Mouse (Mus musculus): ENCODE measurements around the gene Mfap3. TPM values are rescaled to one million over a fixed set of nuclear protein-coding genes. Genes with fewer than 3 reads are reported as not detected.

The Mfap3 gene
- total RNA-seq, 2 experiments from 2014 or later: 20.4 to 24.9 TPM

GRCm38 (mm10) chr11:57568950-57569490 lies 50.6 kb downstream of the Mfap3 start:
- no peak for DNase-seq (ENCODE audit: extremely low spot score in 1 of 2, low spot score in 2 of 2)
- no peak for TF ChIP-seq CTCF (IDR thresholded peaks at IDR 0.05)
- H3K4me3 ChIP-seq: no peak overlapping the region
- H3K27ac ChIP-seq: no peak overlapping the region
- intact Hi-C loops (cut with DNase I): no loop called here

- DNase-seq (ENCODE audit: extremely low spot score in 1 of 2, low spot score in 2 of 2): no peak
- Histone ChIP-seq H3K27ac (no peak overlapping the region), H3K4me3 (no peak overlapping the region)
- intact Hi-C loops (cut with DNase I): no loop called here
- no peak for TF ChIP-seq CTCF (IDR thresholded peaks at IDR 0.05)
Measured at GRCm38 (mm10) chr11:57571035-57571434, 52.6 kb downstream of the Mfap3 start.

DNA sequence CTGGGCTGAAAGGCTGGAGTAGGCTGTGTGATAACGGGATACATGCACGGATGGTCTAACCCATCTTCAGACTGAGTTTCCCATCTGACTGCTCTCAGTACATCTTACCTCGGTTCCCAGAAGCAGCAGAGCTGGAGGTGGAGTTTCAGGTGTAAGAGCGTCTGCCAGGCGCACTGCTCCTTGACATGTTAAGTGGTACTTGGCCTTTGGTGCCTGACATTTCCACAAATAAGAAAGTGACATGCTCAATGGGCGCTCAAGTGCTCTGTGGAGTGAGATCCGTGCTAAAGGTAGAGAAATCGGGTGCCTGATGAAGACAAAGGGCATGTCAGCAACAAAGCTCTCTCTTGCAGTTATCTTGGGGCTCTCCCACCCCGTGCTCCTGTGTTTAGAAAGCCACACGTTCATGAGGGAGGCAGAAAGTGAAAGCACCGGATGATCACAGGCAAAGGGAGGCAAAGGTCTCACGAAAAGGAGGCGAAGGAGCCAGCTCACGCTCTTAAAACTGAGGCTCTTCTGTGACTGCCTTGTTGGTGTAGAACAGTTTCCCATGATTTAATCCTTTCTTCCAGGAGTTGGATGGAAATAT lies 55.3 kb downstream of the Mfap3 start:
- no peak for DNase-seq (ENCODE audit: extremely low spot score in 1 of 2, low spot score in 2 of 2)
- no peak overlapping the region for H3K27ac ChIP-seq
- no peak for TF ChIP-seq CTCF (IDR thresholded peaks at IDR 0.05)
- intact Hi-C loops (cut with DNase I): no loop called here
- H3K4me3 ChIP-seq: no peak overlapping the region

DNA sequence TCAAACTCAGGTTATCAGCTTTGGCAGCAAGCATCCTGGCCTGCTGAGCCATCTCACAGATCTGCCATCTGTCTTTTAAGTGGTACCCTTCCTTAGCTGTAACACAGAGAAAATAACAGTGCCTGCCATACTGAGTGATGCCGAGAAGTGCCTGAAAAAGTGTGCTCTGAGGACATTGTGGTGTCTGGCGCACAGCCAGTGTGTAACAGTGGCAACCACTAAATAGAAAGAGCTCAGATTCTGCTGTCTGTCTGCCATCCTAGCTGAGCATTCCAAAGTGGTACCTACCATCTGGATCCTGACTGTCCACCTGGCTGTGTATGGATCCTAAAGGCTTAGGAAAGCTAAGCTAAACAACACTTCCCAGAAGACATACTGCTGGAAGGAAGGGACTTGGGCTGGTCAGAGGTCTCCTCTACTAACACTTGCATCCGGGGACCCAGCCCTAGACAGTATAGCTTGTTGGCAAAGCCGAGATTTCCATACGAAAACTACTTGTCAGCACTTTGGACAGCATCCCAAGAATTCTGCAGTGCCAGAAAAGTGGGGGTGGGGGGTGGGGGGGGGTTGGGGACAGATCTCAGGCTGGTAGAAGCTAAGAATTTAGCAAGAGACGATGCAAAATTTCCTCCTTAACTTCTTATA lies 58.5 kb downstream of the Mfap3 start:
- no peak overlapping the region for H3K27ac ChIP-seq
- TF ChIP-seq CTCF (IDR thresholded peaks at IDR 0.05): no peak
- intact Hi-C loops (cut with DNase I): no loop called here
- DNase-seq (ENCODE audit: extremely low spot score in 1 of 2, low spot score in 2 of 2): no peak
- H3K4me3 ChIP-seq: no peak overlapping the region

- H3K27ac ChIP-seq: no peak overlapping the region
- H3K4me3 ChIP-seq: no peak overlapping the region
- no peak for TF ChIP-seq CTCF (IDR thresholded peaks at IDR 0.05)
- intact Hi-C loops (cut with DNase I): no loop called here
- DNase-seq (ENCODE audit: extremely low spot score in 1 of 2, low spot score in 2 of 2): no peak
Measured at GRCm38 (mm10) chr11:57582818-57583635, 64.6 kb downstream of the Mfap3 start.

Other genes with a start within 250 kb of the Mfap3 start
- 10 to 100 TPM; 30.2 to 32.0 TPM for gene Fam114a2, start within 50 bp of the Mfap3 start, total RNA-seq (2021)
- gene Galnt10, start 126.8 kb downstream of the Mfap3 start, total RNA-seq (2021): 1 to 10 TPM; 5.9 to 7.4 TPM

All from left cerebral cortex, adult 2 months (tissue).